Mouse (Mus musculus): Measurements from ENCODE around the gene Sf3a2. TPM values are rescaled to one million over a fixed set of nuclear protein-coding genes. Genes with fewer than 3 reads are reported as not detected.

Gene Sf3a2
- total RNA-seq (2015; ENCODE audit: low replicate concordance) (34.2 and 48.6 TPM in 2 replicates), total RNA-seq (2017; ENCODE audit: low replicate concordance) (16.8 and 18.1 TPM in 2 replicates)

GRCm38 (mm10) chr10:80798150-80799006, at the start of gene Sf3a2, which contains the start of gene Plekhj1:
Gene Sf3a2 (plus strand): TSS chr10:80798198.
Gene Plekhj1 (minus strand): TSS chr10:80798626.
- ATAC-seq (replicated peaks; ENCODE audit: low FRiP score, poor library complexity, severe bottlenecking), result peak; percentile 91

- no peak for ATAC-seq (replicated peaks; ENCODE audit: low FRiP score, poor library complexity, severe bottlenecking)
Observed at GRCm38 (mm10) chr10:80748609-80749008, 49.4 kb upstream of the Sf3a2 start.

GRCm38 (mm10) chr10:80751188-80751832, 46.7 kb upstream of the Sf3a2 start:
- ATAC-seq (replicated peaks; ENCODE audit: low FRiP score, poor library complexity, severe bottlenecking), result no peak

- ATAC-seq (replicated peaks; ENCODE audit: low FRiP score, poor library complexity, severe bottlenecking), result peak; percentile 16; the same call in 1 of the 2 replicates
Observed at GRCm38 (mm10) chr10:80752079-80752625, 45.8 kb upstream of the Sf3a2 start.

- ATAC-seq (replicated peaks; ENCODE audit: low FRiP score, poor library complexity, severe bottlenecking), result peak; percentile 86
Observed at GRCm38 (mm10) chr10:80754594-80755290, 43.3 kb upstream of the Sf3a2 start, which contains the start of gene Dot1l. Gene Dot1l (plus strand): TSS chr10:80755206.

- peak; percentile 37 for ATAC-seq (replicated peaks; ENCODE audit: low FRiP score, poor library complexity, severe bottlenecking)
Observed at GRCm38 (mm10) chr10:80755291-80756015, 42.5 kb upstream of the Sf3a2 start.

- no peak for ATAC-seq (replicated peaks; ENCODE audit: low FRiP score, poor library complexity, severe bottlenecking)
Observed at GRCm38 (mm10) chr10:80756099-80756498, 41.9 kb upstream of the Sf3a2 start.

GRCm38 (mm10) chr10:80756509-80756908, 41.5 kb upstream of the Sf3a2 start:
- ATAC-seq (replicated peaks; ENCODE audit: low FRiP score, poor library complexity, severe bottlenecking), result no peak

GRCm38 (mm10) chr10:80756967-80757366, 41.0 kb upstream of the Sf3a2 start:
- ATAC-seq (replicated peaks; ENCODE audit: low FRiP score, poor library complexity, severe bottlenecking), result no peak

GRCm38 (mm10) chr10:80757717-80758116, 40.3 kb upstream of the Sf3a2 start:
- ATAC-seq (replicated peaks; ENCODE audit: low FRiP score, poor library complexity, severe bottlenecking), result peak; percentile 70

GRCm38 (mm10) chr10:80758651-80759050, 39.3 kb upstream of the Sf3a2 start:
- no peak for ATAC-seq (replicated peaks; ENCODE audit: low FRiP score, poor library complexity, severe bottlenecking)

- no peak for ATAC-seq (replicated peaks; ENCODE audit: low FRiP score, poor library complexity, severe bottlenecking)
Observed at GRCm38 (mm10) chr10:80760596-80761524, 37.1 kb upstream of the Sf3a2 start.

GRCm38 (mm10) chr10:80761821-80762220, 36.2 kb upstream of the Sf3a2 start:
- ATAC-seq (replicated peaks; ENCODE audit: low FRiP score, poor library complexity, severe bottlenecking), result no peak

- no peak for ATAC-seq (replicated peaks; ENCODE audit: low FRiP score, poor library complexity, severe bottlenecking)
Observed at GRCm38 (mm10) chr10:80763502-80763901, 34.5 kb upstream of the Sf3a2 start.

- ATAC-seq (replicated peaks; ENCODE audit: low FRiP score, poor library complexity, severe bottlenecking), result no peak
Observed at GRCm38 (mm10) chr10:80765746-80766145, 32.3 kb upstream of the Sf3a2 start.

GRCm38 (mm10) chr10:80766161-80766815, 31.7 kb upstream of the Sf3a2 start:
- ATAC-seq (replicated peaks; ENCODE audit: low FRiP score, poor library complexity, severe bottlenecking), result no peak

- no peak for ATAC-seq (replicated peaks; ENCODE audit: low FRiP score, poor library complexity, severe bottlenecking)
Observed at GRCm38 (mm10) chr10:80768365-80768764, 29.6 kb upstream of the Sf3a2 start.

GRCm38 (mm10) chr10:80773816-80774215, 24.2 kb upstream of the Sf3a2 start:
- ATAC-seq (replicated peaks; ENCODE audit: low FRiP score, poor library complexity, severe bottlenecking), result no peak

Measured in erythroid progenitor cell, adult 5-6 weeks (primary cell).